13 mouse cellular contexts compared by ENCODE assay signal in genomic region chr1:189731697-189732096, GRCm38 (mm10). TPM values are rescaled to one million over a fixed set of nuclear protein-coding genes. Genes with fewer than 3 reads are reported as not detected.
DNase-seq lines count a peak whose midpoint lies in the region; ATAC-seq and TF ChIP-seq lines count a peak whose summit lies in the region.
"Had no signal": no experiment of that assay in that cellular context is flagged by ENCODE, and none has a peak within 500 bp of the region (broad histone marks: within the 10 kb centered on the region; RNA-seq: fewer than 3 reads in every experiment).

No protein-coding gene starts in this region.

- no peak overlapping the region for H3K9ac ChIP-seq in forebrain, postnatal 0 days
- no peak overlapping the region for H3K9ac ChIP-seq in forebrain, embryonic 16.5 days (replicated peaks; ENCODE audit: low read depth, low read length)
- no peak overlapping the region for H3K9ac ChIP-seq in lung, embryonic 14.5 days
- no peak overlapping the region for H3K9ac ChIP-seq in stomach, embryonic 14.5 days (replicated peaks; ENCODE audit: low read depth, low read length)
- H3K9ac ChIP-seq: hindbrain, embryonic 15.5 days had no signal

- H3K4me1 ChIP-seq in forebrain, postnatal 0 days (ENCODE audit: insufficient read depth): 0 out of 2 replicates have a peak, but pooled peaks cover 7% of the 10 kb centered on the region
- peaks cover 16% of the 10 kb centered on the region for H3K4me1 ChIP-seq in forebrain, embryonic 16.5 days (replicated peaks; ENCODE audit: control insufficient read depth, insufficient read depth, low read length)
- peaks cover 4% of the 10 kb centered on the region; the same call in 1 of the 2 replicates for H3K4me1 ChIP-seq in lung, embryonic 14.5 days (ENCODE audit: insufficient read depth)
- peaks cover 14% of the 10 kb centered on the region for H3K4me1 ChIP-seq in stomach, embryonic 14.5 days (ENCODE audit: control insufficient read depth, insufficient read depth, low read length)

- no peak overlapping the region for H3K4me3 ChIP-seq in forebrain, postnatal 0 days (ENCODE audit: low read depth, low read length)
- H3K4me3 ChIP-seq in forebrain, embryonic 16.5 days (replicated peaks; ENCODE audit: low read length): no peak overlapping the region
- no peak overlapping the region for H3K4me3 ChIP-seq in lung, embryonic 14.5 days (ENCODE audit: low read depth, low read length)
- no peak overlapping the region for H3K4me3 ChIP-seq in stomach, embryonic 14.5 days (ENCODE audit: low read depth, low read length)
- H3K4me3 ChIP-seq: hindbrain, embryonic 15.5 days; layer of hippocampus, adult 2 months had no signal

- peak; percentile 62 for ATAC-seq in forebrain, postnatal 0 days
- ATAC-seq in forebrain, embryonic 16.5 days: no peak
- ATAC-seq in lung, embryonic 14.5 days (ENCODE audit: insufficient read depth): no peak
- ATAC-seq in stomach, embryonic 14.5 days (ENCODE audit: insufficient number of reproducible peaks, insufficient read depth, low FRiP score, low read depth): no peak

- no peaks in the 10 kb centered on the region for H3K36me3 ChIP-seq in forebrain, postnatal 0 days (ENCODE audit: insufficient read depth)
- H3K36me3 ChIP-seq in forebrain, embryonic 16.5 days (ENCODE audit: control insufficient read depth, insufficient read depth): no peaks in the 10 kb centered on the region
- H3K36me3 ChIP-seq in lung, embryonic 14.5 days (ENCODE audit: insufficient read depth): no peaks in the 10 kb centered on the region
- H3K36me3 ChIP-seq in stomach, embryonic 14.5 days (ENCODE audit: control insufficient read depth, insufficient read depth, low read length): no peaks in the 10 kb centered on the region
- H3K36me3 ChIP-seq: hindbrain, embryonic 15.5 days had no signal

- no peak for TF ChIP-seq CTCF in forebrain, postnatal 0 days (IDR thresholded peaks at IDR 0.05; ENCODE audit: low read depth)
- no peak for TF ChIP-seq CTCF in lung, embryonic 14.5 days (IDR thresholded peaks at IDR 0.05; ENCODE audit: low read depth)

- peaks cover 37% of the 10 kb centered on the region for H3K27me3 ChIP-seq in forebrain, postnatal 0 days (ENCODE audit: insufficient read depth, low read length)
- peaks cover 43% of the 10 kb centered on the region for H3K27me3 ChIP-seq in forebrain, embryonic 16.5 days (replicated peaks; ENCODE audit: control insufficient read depth, insufficient read depth, low read length)
- H3K27me3 ChIP-seq in lung, embryonic 14.5 days (ENCODE audit: insufficient read depth, low read length): no peaks in the 10 kb centered on the region
- H3K27me3 ChIP-seq in stomach, embryonic 14.5 days (ENCODE audit: control insufficient read depth, insufficient read depth, low read length): no peaks in the 10 kb centered on the region

- no peaks in the 10 kb centered on the region for H3K9me3 ChIP-seq in forebrain, postnatal 0 days (ENCODE audit: low read length)
- no peaks in the 10 kb centered on the region for H3K9me3 ChIP-seq in forebrain, embryonic 16.5 days (ENCODE audit: control insufficient read depth, low read length)
- H3K9me3 ChIP-seq in lung, embryonic 14.5 days (ENCODE audit: low read depth, low read length): no peaks in the 10 kb centered on the region
- no peaks in the 10 kb centered on the region for H3K9me3 ChIP-seq in stomach, embryonic 14.5 days (ENCODE audit: control insufficient read depth, low read depth, low read length)
- H3K9me3 ChIP-seq: hindbrain, embryonic 15.5 days had no signal

- H3K27ac ChIP-seq in forebrain, postnatal 0 days (ENCODE audit: low read depth, low read length): no peak overlapping the region
- H3K27ac ChIP-seq in forebrain, embryonic 16.5 days (ENCODE audit: low read length): no peak overlapping the region
- peak overlapping the region; percentile 70; the same call in 1 of the 2 replicates for H3K27ac ChIP-seq in lung, embryonic 14.5 days (ENCODE audit: low read depth)
- no peak overlapping the region for H3K27ac ChIP-seq in stomach, embryonic 14.5 days (ENCODE audit: low read length)
- H3K27ac ChIP-seq: hindbrain, embryonic 15.5 days; layer of hippocampus, adult 2 months had no signal

- intact Hi-C loops in left cerebral cortex, postnatal 4 days (cut with DNase I): no loop called here

- no peak for DNase-seq in forebrain, postnatal 0 days
- peak; percentile 18 for DNase-seq in lung, embryonic 14.5 days
- DNase-seq in lung, postnatal 14 days: no peak
- peak; percentile 61 for DNase-seq in fibroblast of lung, adult 2 months (ENCODE audit: low read depth)
- no peak for DNase-seq in left cerebral cortex, postnatal 4 days
- DNase-seq in gastrocnemius, postnatal 25 days: no peak
- DNase-seq: embryo, embryonic 11 days; retina, postnatal 1 day; thymus, postnatal 4 days had no signal

- WGBS in forebrain, postnatal 0 days: 54% methylated on average over 10 of the region's 10 CpGs
- 56% methylated on average over 10 of the region's 10 CpGs for WGBS in forebrain, embryonic 16.5 days
- 58% methylated on average over 10 of the region's 10 CpGs for WGBS in lung, embryonic 14.5 days
- 63% methylated on average over 10 of the region's 10 CpGs for WGBS in stomach, embryonic 14.5 days

- H3K4me2 ChIP-seq in forebrain, postnatal 0 days (ENCODE audit: low read depth): no peak overlapping the region
- H3K4me2 ChIP-seq in forebrain, embryonic 16.5 days (ENCODE audit: low read length): no peak overlapping the region
- peak overlapping the region; percentile 79; the same call in 1 of the 2 replicates for H3K4me2 ChIP-seq in lung, embryonic 14.5 days
- 0 out of 2 replicates have a peak overlapping the region, but pooled peaks have one; percentile 10 for H3K4me2 ChIP-seq in stomach, embryonic 14.5 days (replicated peaks; ENCODE audit: low read depth, low read length)
- H3K4me2 ChIP-seq: hindbrain, embryonic 15.5 days had no signal

RNA-seq across cellular contexts. Expression of gene Ptpn14, which starts 3.6 kb away (rescaled TPM):
- 3.2 and 3.9 TPM in 2 replicates for total RNA-seq in forebrain, postnatal 0 days (2014; rRNA removed)
- 0.49 and 0.98 TPM in 2 replicates for polyA plus RNA-seq in forebrain, postnatal 0 days (2015; fragmentation: Nextera tagmentation; extraction: Ambion mirVana)
- polyA plus RNA-seq in forebrain, embryonic 16.5 days (2015; fragmentation: Nextera tagmentation; extraction: Ambion mirVana): 0.85 and 1.1 TPM in 2 replicates
- polyA plus RNA-seq in lung, embryonic 14.5 days (2014; fragmentation: Nextera tagmentation; extraction: Ambion mirVana): 10.3 and 11.6 TPM in 2 replicates
- 11.2 and 14.3 TPM in 2 replicates for polyA plus RNA-seq in stomach, embryonic 14.5 days (2014; fragmentation: Nextera tagmentation; extraction: Ambion mirVana)
- 1 to 10 TPM; 6.4 to 6.5 TPM for total RNA-seq in left cerebral cortex, postnatal 4 days (2021)
- total RNA-seq in gastrocnemius, postnatal 25 days (2021): 10 to 100 TPM; 10.7 to 13.9 TPM

RNA-seq across cellular contexts. Expression of gene Cenpf, which starts 43.8 kb away (rescaled TPM):
- 3.0 and 6.4 TPM in 2 replicates for total RNA-seq in forebrain, postnatal 0 days (2014; rRNA removed)
- 9.0 and 14.5 TPM in 2 replicates for polyA plus RNA-seq in forebrain, postnatal 0 days (2015; fragmentation: Nextera tagmentation; extraction: Ambion mirVana)
- 37.9 and 47.8 TPM in 2 replicates for polyA plus RNA-seq in forebrain, embryonic 16.5 days (2015; fragmentation: Nextera tagmentation; extraction: Ambion mirVana)
- 91.1 and 103 TPM in 2 replicates for polyA plus RNA-seq in lung, embryonic 14.5 days (2014; fragmentation: Nextera tagmentation; extraction: Ambion mirVana)
- 89.3 and 91.6 TPM in 2 replicates for polyA plus RNA-seq in stomach, embryonic 14.5 days (2014; fragmentation: Nextera tagmentation; extraction: Ambion mirVana)
- total RNA-seq in left cerebral cortex, postnatal 4 days (2021): 1 to 10 TPM; 7.2 to 8.1 TPM
- total RNA-seq in gastrocnemius, postnatal 25 days (2021): 1 to 10 TPM; 1.0 to 1.1 TPM

Comparison
In these comparisons a context has a peak if more than half of its experiments do, and no peak if none do; other contexts are left out.
1. DNase-seq: peak in lung, embryonic 14.5 days (single experiment) and fibroblast of lung, adult 2 months (single experiment); none in forebrain, postnatal 0 days (single experiment), lung, postnatal 14 days (single experiment), left cerebral cortex, postnatal 4 days (single experiment) and gastrocnemius, postnatal 25 days (single experiment).
2. H3K4me2 ChIP-seq: peak in lung, embryonic 14.5 days (single experiment) and stomach, embryonic 14.5 days (single experiment); none in forebrain, postnatal 0 days (single experiment) and forebrain, embryonic 16.5 days (single experiment).